ENCODE assay signal across 8 mouse cellular contexts in the genomic region with DNA sequence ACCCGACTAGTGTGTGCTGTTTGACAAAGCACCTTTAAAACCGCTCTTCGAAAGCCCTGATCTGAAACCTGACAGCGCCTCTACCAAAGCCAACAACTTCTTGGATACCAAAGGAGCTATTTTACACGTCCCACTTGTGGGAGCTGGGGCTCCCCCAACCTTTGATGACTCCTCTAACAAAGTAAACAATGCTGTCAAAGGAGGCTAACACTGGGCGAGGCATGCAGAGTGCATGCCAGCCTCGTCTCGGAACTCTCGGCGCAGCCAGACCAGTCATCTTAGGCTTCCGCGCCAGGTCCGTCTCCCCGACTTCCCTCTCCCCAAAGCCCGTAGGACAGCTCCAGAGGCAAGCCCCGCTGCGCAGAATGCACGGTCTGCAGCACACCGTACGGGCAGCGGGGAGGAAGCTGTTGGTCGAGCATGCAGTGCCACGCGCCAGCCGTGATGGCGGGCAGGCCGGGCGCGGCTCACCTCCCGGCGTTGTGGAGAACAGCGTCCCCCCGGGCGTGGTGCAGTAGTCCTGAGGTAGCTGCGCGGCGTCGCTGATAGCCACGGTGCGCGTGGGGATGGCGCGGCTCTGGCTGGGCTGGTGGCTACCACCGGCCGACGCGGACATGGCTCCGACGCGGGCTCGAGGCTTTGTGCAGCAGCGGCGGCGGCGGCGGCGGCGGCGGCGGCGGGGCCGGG. TPM values are rescaled to one million over a fixed set of nuclear protein-coding genes. Genes with fewer than 3 reads are reported as not detected.
DNase-seq lines count a peak whose midpoint lies in the region; ATAC-seq and TF ChIP-seq lines count a peak whose summit lies in the region.

No protein-coding gene starts in this region.

- peak; percentile 62 for ATAC-seq in forebrain, embryonic 12.5 days (ENCODE audit: low FRiP score)
- peak; percentile 47 for ATAC-seq in lung, embryonic 15.5 days (ENCODE audit: borderline replicate concordance, extremely low read depth, low FRiP score, low TSS enrichment)

- peak overlapping the region; percentile 79 for H3K4me2 ChIP-seq in forebrain, embryonic 12.5 days
- peak overlapping the region; percentile 85 for H3K4me2 ChIP-seq in lung, embryonic 15.5 days

- no peaks in the 10 kb centered on the region for H3K27me3 ChIP-seq in E14TG2a.4 (ENCODE audit: insufficient read depth, low read length)
- no peaks in the 10 kb centered on the region for H3K27me3 ChIP-seq in forebrain, embryonic 12.5 days
- no peaks in the 10 kb centered on the region for H3K27me3 ChIP-seq in lung, embryonic 15.5 days
- no peaks in the 10 kb centered on the region for H3K27me3 ChIP-seq in thymus, adult 2 months (ENCODE audit: control insufficient read depth, insufficient read depth, low read length)

- WGBS in forebrain, embryonic 12.5 days: under 1% methylated on average over 39 of the region's 62 CpGs
- under 1% methylated on average over 61 of the region's 62 CpGs for WGBS in lung, embryonic 15.5 days
- 1% methylated on average over 62 of the region's 62 CpGs for WGBS in olfactory bulb, adult 2 months
- under 1% methylated on average over 62 of the region's 62 CpGs for WGBS in thymus, adult 2 months

- peak overlapping the region; percentile 100 for H3K4me3 ChIP-seq in E14TG2a.4 (replicated peaks; ENCODE audit: low read length)
- H3K4me3 ChIP-seq in forebrain, embryonic 12.5 days (replicated peaks): peak overlapping the region; percentile 99
- peak overlapping the region; percentile 99 for H3K4me3 ChIP-seq in layer of hippocampus, adult 2 months
- H3K4me3 ChIP-seq in lung, embryonic 15.5 days: peak overlapping the region; percentile 93
- H3K4me3 ChIP-seq in olfactory bulb, adult 2 months (ENCODE audit: insufficient read depth, low read depth, low read length): peak overlapping the region; percentile 81
- H3K4me3 ChIP-seq in thymus, adult 2 months (ENCODE audit: control insufficient read depth, insufficient read depth, low read length): peak overlapping the region; percentile 92

- peaks cover 38% of the 10 kb centered on the region for H3K36me3 ChIP-seq in E14TG2a.4 (ENCODE audit: insufficient read depth, low read length)
- H3K36me3 ChIP-seq in forebrain, embryonic 12.5 days (replicated peaks): peaks cover 6% of the 10 kb centered on the region
- peaks cover 3% of the 10 kb centered on the region; the same call in 1 of the 2 replicates for H3K36me3 ChIP-seq in lung, embryonic 15.5 days
- H3K36me3 ChIP-seq in thymus, adult 2 months (ENCODE audit: control insufficient read depth, insufficient read depth, low read length): no peaks in the 10 kb centered on the region

- no peak for TF ChIP-seq POLR2A in brain, embryonic 14.5 days (IDR thresholded peaks at IDR 0.05; ENCODE audit: borderline replicate concordance, extremely low read depth, insufficient read depth, insufficient read length, poor library complexity, severe bottlenecking)
- TF ChIP-seq POLR2A in olfactory bulb, adult 2 months (IDR thresholded peaks at IDR 0.05; ENCODE audit: insufficient read depth, low read depth, low read length): no peak
- TF ChIP-seq POLR2A in thymus, adult 2 months (IDR thresholded peaks at IDR 0.05; ENCODE audit: control insufficient read depth, extremely low read depth, insufficient read depth, low read length, poor library complexity): no peak

- peak; percentile 46 for DNase-seq in brain, embryonic 14.5 days (ENCODE audit: low read depth)
- DNase-seq in heart, postnatal 25 days (ENCODE audit: low spot score): peak; percentile 9
- DNase-seq in layer of hippocampus, adult 2 months (ENCODE audit: low spot score in 2 of 2): peak in 1 of 2 experiments; percentile 50
- DNase-seq in thymus, adult 2 months: peak; percentile 51

- H3K27ac ChIP-seq in forebrain, embryonic 12.5 days: peak overlapping the region; percentile 88
- peak overlapping the region; percentile 89 for H3K27ac ChIP-seq in layer of hippocampus, adult 2 months
- H3K27ac ChIP-seq in lung, embryonic 15.5 days: peak overlapping the region; percentile 79
- H3K27ac ChIP-seq in olfactory bulb, adult 2 months (ENCODE audit: insufficient read depth, low read depth, low read length): no peak overlapping the region
- peak overlapping the region; percentile 81 for H3K27ac ChIP-seq in thymus, adult 2 months (ENCODE audit: control insufficient read depth, insufficient read depth, low read length)

- TF ChIP-seq CTCF in E14TG2a.4 (conservative IDR thresholded peaks at IDR 0.05; ENCODE audit: low read length): no peak
- no peak for TF ChIP-seq CTCF in brain, embryonic 14.5 days (IDR thresholded peaks at IDR 0.05; ENCODE audit: borderline replicate concordance, extremely low read depth, insufficient read depth, insufficient read length)
- TF ChIP-seq CTCF in layer of hippocampus, adult 2 months (conservative IDR thresholded peaks at IDR 0.05): peak; percentile 15; the same call in 1 of the 2 replicates
- TF ChIP-seq CTCF in olfactory bulb, adult 2 months (IDR thresholded peaks at IDR 0.05; ENCODE audit: insufficient read depth, low read depth, low read length): no peak
- TF ChIP-seq CTCF in thymus, adult 2 months (IDR thresholded peaks at IDR 0.05; ENCODE audit: borderline replicate concordance, control insufficient read depth, extremely low read depth, insufficient read depth, low read length, poor library complexity): no peak

- H3K9ac ChIP-seq in forebrain, embryonic 12.5 days: peak overlapping the region; percentile 95
- H3K9ac ChIP-seq in lung, embryonic 15.5 days: peak overlapping the region; percentile 84

- H3K9me3 ChIP-seq in E14TG2a.4 (ENCODE audit: low read length): no peaks in the 10 kb centered on the region
- H3K9me3 ChIP-seq in forebrain, embryonic 12.5 days: no peaks in the 10 kb centered on the region
- no peaks in the 10 kb centered on the region for H3K9me3 ChIP-seq in lung, embryonic 15.5 days

- H3K4me1 ChIP-seq in E14TG2a.4 (replicated peaks; ENCODE audit: low read depth, low read length): peaks cover 56% of the 10 kb centered on the region
- H3K4me1 ChIP-seq in forebrain, embryonic 12.5 days: peaks cover 42% of the 10 kb centered on the region
- peaks cover 33% of the 10 kb centered on the region for H3K4me1 ChIP-seq in lung, embryonic 15.5 days
- H3K4me1 ChIP-seq in olfactory bulb, adult 2 months (ENCODE audit: control insufficient read depth, insufficient read depth, low read length): peaks cover 13% of the 10 kb centered on the region
- peaks cover 18% of the 10 kb centered on the region for H3K4me1 ChIP-seq in thymus, adult 2 months (replicated peaks; ENCODE audit: control insufficient read depth, insufficient read depth, low read length)

- intact Hi-C loops in heart, postnatal 25 days (cut with DNase I): loop anchor here (2.0 to 5.0 kb wide), 2 partner anchors 23 to 35 kb away; a partner anchor contains a TSS

RNA-seq across cellular contexts. Expression of a gene that starts 0.4 kb away (rescaled TPM):
- polyA plus RNA-seq in brain, embryonic 14.5 days (2012; rRNA removed): 72.0 and 86.6 TPM in 2 replicates
- polyA plus RNA-seq in forebrain, embryonic 12.5 days (2016; fragmentation: Nextera tagmentation; extraction: Ambion mirVana): 87.6 and 88.3 TPM in 2 replicates
- total RNA-seq in heart, postnatal 25 days (2021): 10 to 100 TPM; 71.4 to 75.2 TPM
- total RNA-seq in layer of hippocampus, adult 2 months (2021): 10 to 100 TPM; 47.6 to 57.0 TPM
- polyA plus RNA-seq in lung, embryonic 15.5 days (2015; fragmentation: Nextera tagmentation; extraction: Ambion mirVana): 69.3 and 71.4 TPM in 2 replicates
- 105 TPM in 1 of 2 replicates, not detected in the other for polyA plus RNA-seq in olfactory bulb, adult 2 months (2012; ENCODE audit: insufficient read depth, insufficient read length, low replicate concordance, missing spikeins)
- polyA plus RNA-seq in thymus, adult 2 months (2012; rRNA removed): 277 and 313 TPM in 2 replicates

RNA-seq across cellular contexts. Expression of a gene that starts 23.5 kb away (rescaled TPM):
- 23.6 and 25.6 TPM in 2 replicates for polyA plus RNA-seq in brain, embryonic 14.5 days (2012; rRNA removed)
- polyA plus RNA-seq in forebrain, embryonic 12.5 days (2016; fragmentation: Nextera tagmentation; extraction: Ambion mirVana): 14.4 and 15.7 TPM in 2 replicates
- total RNA-seq in heart, postnatal 25 days (2021): 10 to 100 TPM; 30.1 to 31.3 TPM
- 10 to 100 TPM; 21.4 to 24.4 TPM for total RNA-seq in layer of hippocampus, adult 2 months (2021)
- polyA plus RNA-seq in lung, embryonic 15.5 days (2015; fragmentation: Nextera tagmentation; extraction: Ambion mirVana): 7.9 and 8.2 TPM in 2 replicates
- not detected in 2 replicates for polyA plus RNA-seq in olfactory bulb, adult 2 months (2012; ENCODE audit: insufficient read depth, insufficient read length, low replicate concordance, missing spikeins)
- polyA plus RNA-seq in thymus, adult 2 months (2012; rRNA removed): 9.8 and 10.9 TPM in 2 replicates

RNA-seq across cellular contexts. Expression of a gene that starts 34.3 kb away (rescaled TPM):
- polyA plus RNA-seq in brain, embryonic 14.5 days (2012; rRNA removed): 0.09 and 0.12 TPM in 2 replicates
- 0.15 TPM in 1 of 2 replicates, not detected in the other for polyA plus RNA-seq in forebrain, embryonic 12.5 days (2016; fragmentation: Nextera tagmentation; extraction: Ambion mirVana)
- total RNA-seq in heart, postnatal 25 days (2021): under 1 TPM in 1 of 2 experiments, not detected in 1; 0.10 TPM
- total RNA-seq in layer of hippocampus, adult 2 months (2021): under 1 TPM; 0.23 to 0.27 TPM
- polyA plus RNA-seq in lung, embryonic 15.5 days (2015; fragmentation: Nextera tagmentation; extraction: Ambion mirVana): 0.09 TPM in 1 of 2 replicates, not detected in the other
- polyA plus RNA-seq in olfactory bulb, adult 2 months (2012; ENCODE audit: insufficient read depth, insufficient read length, low replicate concordance, missing spikeins): not detected in 2 replicates
- polyA plus RNA-seq in thymus, adult 2 months (2012; rRNA removed): 0.05 and 0.17 TPM in 2 replicates
